Mouse (Mus musculus) heart, embryonic 12.5 days (tissue): ENCODE measurements around the gene Ahr. TPM values are rescaled to one million over a fixed set of nuclear protein-coding genes. Genes with fewer than 3 reads are reported as not detected.

ENCODE experiments used
- ATAC-seq: fragments of 200-750 bp; cut with Nextera tagmentation; 2 replicates; pipeline ENCODE4 v1.8.0; 2017; ENCODE audit warnings: moderate TSS enrichment, moderate library complexity; ENCODE audit not compliant: insufficient number of reproducible peaks, low FRiP score
- H3K27ac ChIP-seq: fragments of 300-500 bp; sonication (generic); 2 replicates; pipeline ENCODE4 v1.5.1; 2016; ENCODE audit warnings: mild to moderate bottlenecking, moderate library complexity; ENCODE audit not compliant: poor library complexity, severe bottlenecking
- H3K27me3 ChIP-seq: fragments of 300-500 bp; sonication (generic); replicated peaks from 2 replicates; pipeline ENCODE4 v1.6.1; 2016; ENCODE audit warnings: mild to moderate bottlenecking, moderate library complexity
- H3K36me3 ChIP-seq: fragments of 300-500 bp; sonication (generic); 2 replicates; pipeline ENCODE4 v1.6.1; 2016; ENCODE audit warnings: mild to moderate bottlenecking, moderate library complexity
- H3K4me1 ChIP-seq: fragments of 300-500 bp; sonication (generic); replicated peaks from 2 replicates; pipeline ENCODE4 v1.6.1; 2016; ENCODE audit warnings: mild to moderate bottlenecking
- H3K4me2 ChIP-seq: fragments of 300-500 bp; sonication (generic); 2 replicates; pipeline ENCODE4 v1.6.1; 2016; ENCODE audit warnings: mild to moderate bottlenecking, moderate library complexity
- H3K4me3 ChIP-seq: fragments of 300-500 bp; sonication (generic); 2 replicates; pipeline ENCODE4 v1.5.1; 2016; ENCODE audit warnings: mild to moderate bottlenecking
- H3K9ac ChIP-seq: fragments of 300-500 bp; sonication (generic); 2 replicates; pipeline ENCODE4 v1.6.1; 2016; ENCODE audit warnings: mild to moderate bottlenecking, moderate library complexity
- H3K9me3 ChIP-seq: fragments of 300-500 bp; sonication (generic); replicated peaks from 2 replicates; pipeline ENCODE4 v1.6.1; 2016; ENCODE audit warnings: mild to moderate bottlenecking, moderate library complexity
- WGBS: fragments of 180-500 bp; shearing (Covaris S2); methylation state at CpG from one replicate; pipeline ENCODE4 v1.1.7; 2016; 5-methylcytosine and 5-hydroxymethylcytosine counted together
- polyA plus RNA-seq: library from polyadenylated mRNA; unstranded; fragments of >200 nt; fragmentation: Nextera tagmentation; extraction: Ambion mirVana; gene quantifications from 2 replicates; pipeline ENCODE4 v1.2.1, GENCODE M21; 2016

The Ahr gene
- polyA plus RNA-seq, 1 experiment from 2014 or later: 2.6 TPM

GRCm38 (mm10) chr12:35503586-35503985 is 31.3 kb downstream of the Ahr start:
- H3K9ac ChIP-seq: no peak overlapping the region

DNA sequence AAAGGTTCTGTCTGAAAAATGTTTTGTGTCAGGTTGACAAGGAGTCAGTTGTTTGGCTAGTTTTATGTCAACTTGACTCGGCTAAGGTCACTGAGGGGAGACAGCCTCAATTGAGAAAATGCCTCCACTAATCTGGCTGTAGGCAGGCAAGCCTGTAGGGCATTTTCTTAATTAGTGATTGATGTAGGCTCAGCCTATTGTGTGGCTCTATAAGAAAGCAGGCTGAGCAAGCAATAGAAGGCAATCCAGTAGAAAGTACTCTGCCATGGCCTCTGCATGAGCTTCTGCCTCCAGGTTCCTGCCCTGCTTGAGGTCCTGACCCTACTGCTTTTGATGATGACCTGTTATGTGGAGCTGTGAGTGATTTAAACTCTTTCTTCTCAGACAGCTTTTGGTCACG is 33.4 kb downstream of the Ahr start:
- Histone ChIP-seq H3K4me3 (no peak overlapping the region), H3K27ac (no peak overlapping the region), H3K36me3 (peaks cover 8% of the 10 kb centered on the region), H3K4me1 (no peaks in the 10 kb centered on the region), H3K27me3 (no peaks in the 10 kb centered on the region), H3K4me2 (no peak overlapping the region), H3K9ac (no peak overlapping the region), H3K9me3 (no peaks in the 10 kb centered on the region)
- WGBS: 58% methylated on average over 2 of the region's 2 CpGs
- no peak for ATAC-seq

More at GRCm38 (mm10) chr12:35503586-35503985, 31.3 kb downstream of the Ahr start:
- Histone ChIP-seq H3K4me3 (no peak overlapping the region), H3K36me3 (peaks cover 8% of the 10 kb centered on the region), H3K4me1 (no peaks in the 10 kb centered on the region), H3K27ac (no peak overlapping the region), H3K27me3 (no peaks in the 10 kb centered on the region), H3K9me3 (no peaks in the 10 kb centered on the region), H3K4me2 (no peak overlapping the region)
- ATAC-seq: no peak
- 78% methylated on average over 7 of the region's 7 CpGs for WGBS

DNA sequence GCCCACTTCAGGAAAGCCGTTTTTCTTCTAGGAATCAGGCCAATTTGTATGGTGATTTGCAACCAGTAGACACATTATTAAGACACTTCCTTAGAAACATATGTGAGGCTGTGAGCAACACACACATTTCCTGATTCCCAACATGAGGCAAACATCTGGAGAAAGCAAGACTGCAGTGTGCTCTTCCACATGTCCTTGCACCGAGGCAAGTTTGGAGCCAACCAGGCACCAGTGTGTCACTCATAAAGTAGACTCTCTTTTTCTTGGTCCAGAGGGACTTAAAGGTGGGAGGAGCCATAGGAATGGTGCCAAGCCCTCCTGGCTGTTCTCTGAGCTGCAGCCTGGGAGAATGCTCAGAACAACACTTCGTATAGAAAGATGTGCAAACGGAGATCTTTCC is 39.6 kb downstream of the Ahr start:
- Histone ChIP-seq H3K9me3 (no peaks in the 10 kb centered on the region), H3K36me3 (peaks cover under 1% of the 10 kb centered on the region; the same call in 1 of the 2 replicates), H3K4me3 (no peak overlapping the region), H3K27ac (no peak overlapping the region), H3K27me3 (no peaks in the 10 kb centered on the region), H3K9ac (no peak overlapping the region), H3K4me2 (no peak overlapping the region), H3K4me1 (no peaks in the 10 kb centered on the region)
- no peak for ATAC-seq
- 64% methylated on average over 4 of the region's 4 CpGs for WGBS

DNA sequence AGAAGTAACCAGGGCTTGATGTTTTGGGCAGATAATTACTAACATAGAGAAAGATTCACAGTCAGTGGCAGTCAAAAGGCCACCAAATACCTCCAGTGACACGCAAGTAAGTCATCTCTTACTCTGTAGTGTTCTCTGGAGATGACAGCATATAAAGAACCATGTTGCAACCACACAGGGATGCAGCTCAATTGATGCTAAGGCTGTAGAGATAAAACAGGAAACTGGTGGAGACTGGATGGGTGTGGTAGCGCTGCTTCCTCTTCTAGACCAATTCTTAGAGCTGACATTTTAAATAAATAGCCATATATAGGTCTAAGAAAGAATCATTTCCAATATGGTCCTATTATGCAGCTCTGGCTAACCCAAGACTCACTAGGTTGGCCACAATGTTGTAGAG is 54.1 kb downstream of the Ahr start:
- no peak overlapping the region for H3K4me3 ChIP-seq
- H3K4me2 ChIP-seq: no peak overlapping the region
- no peaks in the 10 kb centered on the region for H3K9me3 ChIP-seq
- no peak overlapping the region for H3K9ac ChIP-seq
- 68% methylated on average over 2 of the region's 2 CpGs for WGBS
- no peak overlapping the region for H3K27ac ChIP-seq
- H3K27me3 ChIP-seq: no peaks in the 10 kb centered on the region
- ATAC-seq: no peak
- H3K4me1 ChIP-seq: no peaks in the 10 kb centered on the region
- H3K36me3 ChIP-seq: no peaks in the 10 kb centered on the region

- Histone ChIP-seq H3K36me3 (no peaks in the 10 kb centered on the region), H3K4me2 (no peak overlapping the region), H3K27me3 (no peaks in the 10 kb centered on the region), H3K9ac (no peak overlapping the region), H3K4me1 (no peaks in the 10 kb centered on the region), H3K27ac (no peak overlapping the region), H3K9me3 (no peaks in the 10 kb centered on the region), H3K4me3 (no peak overlapping the region)
- 77% methylated on average over 5 of the region's 5 CpGs for WGBS
- no peak for ATAC-seq
Observed at GRCm38 (mm10) chr12:35478906-35479305, 55.9 kb downstream of the Ahr start.

- ATAC-seq: no peak
- H3K4me3 ChIP-seq: no peak overlapping the region
- H3K4me2 ChIP-seq: no peak overlapping the region
- no peaks in the 10 kb centered on the region for H3K9me3 ChIP-seq
- no peak overlapping the region for H3K27ac ChIP-seq
- no peaks in the 10 kb centered on the region for H3K27me3 ChIP-seq
- H3K4me1 ChIP-seq: no peaks in the 10 kb centered on the region
- WGBS: 53% methylated on average over 1 of the region's 1 CpGs
- H3K9ac ChIP-seq: no peak overlapping the region
- H3K36me3 ChIP-seq: no peaks in the 10 kb centered on the region
Observed at GRCm38 (mm10) chr12:35463457-35463856, 71.4 kb downstream of the Ahr start.

- WGBS: 85% methylated on average over 6 of the region's 6 CpGs
- H3K27me3 ChIP-seq: no peaks in the 10 kb centered on the region
- H3K4me3 ChIP-seq: no peak overlapping the region
- H3K9ac ChIP-seq: no peak overlapping the region
- no peak overlapping the region for H3K4me2 ChIP-seq
- no peaks in the 10 kb centered on the region for H3K36me3 ChIP-seq
- no peaks in the 10 kb centered on the region for H3K9me3 ChIP-seq
- no peaks in the 10 kb centered on the region for H3K4me1 ChIP-seq
- no peak for ATAC-seq
- no peak overlapping the region for H3K27ac ChIP-seq
Observed at GRCm38 (mm10) chr12:35462667-35463066, 72.2 kb downstream of the Ahr start.

DNA sequence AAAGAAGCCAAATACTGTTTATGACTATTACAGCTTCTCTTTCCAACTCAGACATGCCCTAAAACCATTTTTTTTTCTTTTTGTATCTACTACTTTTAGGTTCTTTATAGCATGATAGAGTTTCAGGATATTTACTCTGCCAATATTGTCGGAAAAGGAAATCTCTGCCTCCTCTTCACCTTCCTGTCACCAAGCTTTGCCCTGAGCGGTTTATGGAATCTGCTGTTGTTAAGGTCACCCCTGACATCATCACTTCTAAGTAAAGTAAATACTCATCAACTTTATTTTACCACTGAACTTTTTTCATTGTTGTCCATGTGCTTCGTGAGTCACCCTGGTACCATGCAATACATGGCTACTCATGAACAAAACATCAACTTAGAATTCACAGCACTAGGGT is 75.2 kb downstream of the Ahr start:
- 59% methylated on average over 3 of the region's 3 CpGs for WGBS
- Histone ChIP-seq H3K4me2 (no peak overlapping the region), H3K4me3 (no peak overlapping the region), H3K27me3 (no peaks in the 10 kb centered on the region), H3K36me3 (no peaks in the 10 kb centered on the region), H3K4me1 (no peaks in the 10 kb centered on the region), H3K27ac (no peak overlapping the region), H3K9ac (no peak overlapping the region), H3K9me3 (no peaks in the 10 kb centered on the region)
- ATAC-seq: no peak
